Mouse (Mus musculus): Measurements from ENCODE around the gene Cntn4.

Cntn4 gene

GRCm38 (mm10) chr6:105677149-105678031 is at the start of gene Cntn4:
Gene Cntn4 (plus strand): TSS chr6:105677660.
- no peak for DNase-seq

DNA sequence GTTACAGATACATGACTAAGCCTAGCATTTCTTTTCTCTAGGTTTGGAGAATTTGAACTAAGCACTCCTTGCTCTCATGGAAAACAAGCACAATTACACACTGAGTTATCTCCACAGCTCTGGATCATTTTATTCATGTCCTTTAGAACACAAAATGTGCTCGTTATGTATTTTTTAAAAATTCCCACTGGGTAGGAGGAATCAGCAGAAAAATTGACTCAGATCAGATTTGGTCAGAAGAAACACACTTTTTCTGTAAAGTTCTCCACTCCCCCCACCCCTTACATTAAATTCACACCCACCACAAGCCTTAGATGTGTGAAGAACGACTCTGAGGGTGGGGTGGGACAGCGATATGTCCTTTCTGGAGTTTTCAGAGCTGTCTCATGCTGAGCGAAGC is 3.2 kb upstream of the Cntn4 start:
- no peak for DNase-seq

GRCm38 (mm10) chr6:105675099-105675498 is 2.4 kb upstream of the Cntn4 start:
- no peak for DNase-seq

DNA sequence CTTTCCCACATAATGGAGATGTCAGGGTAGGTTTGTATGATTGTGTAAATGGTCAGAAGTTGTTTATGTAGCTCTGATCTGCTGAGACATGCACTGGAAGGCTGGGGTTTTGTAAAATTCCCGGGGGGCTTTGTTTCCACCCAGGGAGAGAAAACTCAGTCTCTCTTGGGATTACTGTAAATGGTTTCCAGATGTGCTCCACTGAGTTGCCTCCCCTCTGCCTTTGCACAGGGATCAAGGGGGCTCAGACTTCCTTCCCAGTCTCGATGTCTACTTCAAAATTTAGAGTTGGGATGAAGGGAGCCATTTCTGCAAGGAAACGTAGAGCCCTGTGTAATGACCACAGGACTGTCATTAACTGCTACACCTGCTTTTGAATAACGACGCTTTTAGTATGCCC is 823 bp upstream of the Cntn4 start:
- DNase-seq: no peak

DNA sequence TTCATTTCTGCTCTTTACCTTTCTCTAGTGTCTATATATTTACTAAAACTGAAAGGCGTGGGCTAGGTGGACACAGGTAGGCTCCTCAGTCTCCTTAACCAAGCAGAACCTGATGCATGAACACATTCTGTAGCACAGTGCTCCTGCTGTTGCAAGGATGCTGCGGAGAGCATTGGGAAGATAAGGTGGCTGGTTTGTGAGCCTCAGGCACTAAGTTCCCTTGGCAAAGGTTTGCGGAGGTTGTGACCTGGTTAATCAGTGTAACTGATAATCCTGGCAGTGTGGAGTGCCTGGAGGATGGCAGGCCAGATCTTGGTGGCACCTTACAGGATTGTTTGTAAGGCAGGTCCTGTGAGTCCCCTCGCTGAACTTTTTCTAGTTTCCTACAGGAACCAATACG is 1.3 kb downstream of the Cntn4 start:
- no peak for DNase-seq

DNA sequence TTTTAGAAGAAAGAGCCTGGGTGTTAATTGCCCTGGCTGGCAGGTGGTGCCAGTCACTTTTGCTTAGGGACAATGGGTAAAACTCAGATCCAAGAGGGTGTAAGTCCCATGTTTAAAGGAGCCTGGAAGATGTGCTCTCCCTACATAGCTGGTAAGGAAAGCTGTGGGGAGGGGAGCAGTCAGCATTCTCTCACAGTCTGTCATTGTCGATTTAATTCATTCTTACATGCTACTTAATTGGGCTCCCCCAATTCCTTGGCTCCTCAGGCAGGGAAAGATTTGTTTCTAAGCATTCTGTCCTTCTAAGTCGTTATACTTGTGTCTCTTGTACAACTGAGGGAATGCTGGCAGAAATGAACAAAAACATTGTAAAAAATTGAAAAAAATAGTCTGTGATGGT is 4.0 kb downstream of the Cntn4 start:
- DNase-seq: no peak

DNA sequence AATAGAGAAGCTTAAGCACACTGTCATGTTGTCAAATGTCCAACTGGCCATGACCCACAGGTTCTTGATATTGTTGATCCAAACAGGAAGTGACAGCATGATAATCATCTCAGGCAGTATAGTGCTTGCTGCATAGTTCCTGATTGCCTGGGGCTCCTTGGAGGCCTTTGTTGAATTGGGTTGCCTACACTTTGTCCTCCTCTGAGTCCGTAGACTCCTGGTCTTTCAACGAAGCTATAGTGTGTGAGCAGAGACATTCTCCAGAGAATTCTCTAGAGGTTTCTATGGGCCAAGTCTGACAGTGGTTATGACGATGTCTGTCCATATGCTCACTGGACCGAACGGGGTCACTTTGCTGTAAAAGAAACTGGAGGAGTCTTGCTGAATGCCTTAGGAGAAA is 5.8 kb downstream of the Cntn4 start:
- DNase-seq: no peak

DNA sequence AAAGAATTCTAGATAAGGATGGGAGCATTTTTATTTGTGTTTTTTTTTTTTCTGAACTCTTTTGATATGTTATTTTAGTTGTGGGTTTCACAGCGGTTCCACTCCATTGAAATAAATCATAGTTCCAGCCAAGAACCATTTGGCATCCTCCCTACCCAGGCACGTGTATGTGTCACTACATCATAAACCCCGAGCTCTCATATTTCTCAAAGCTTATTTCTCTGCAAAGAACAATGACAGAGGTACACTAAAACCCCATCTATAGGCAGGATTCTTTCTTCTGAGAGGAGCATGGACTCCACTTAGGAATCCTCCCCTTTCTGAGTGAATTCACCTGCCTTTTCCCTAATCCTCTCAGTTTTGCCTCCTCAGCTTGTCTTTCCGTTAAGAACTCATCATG is 6.7 kb downstream of the Cntn4 start:
- no peak for DNase-seq

- DNase-seq: no peak
Observed at GRCm38 (mm10) chr6:105688195-105688594, 10.7 kb downstream of the Cntn4 start.

GRCm38 (mm10) chr6:105742026-105742425 is 64.6 kb downstream of the Cntn4 start:
- no peak for DNase-seq

- DNase-seq: no peak
Observed at GRCm38 (mm10) chr6:105780616-105781015, 103.2 kb downstream of the Cntn4 start.

DNA sequence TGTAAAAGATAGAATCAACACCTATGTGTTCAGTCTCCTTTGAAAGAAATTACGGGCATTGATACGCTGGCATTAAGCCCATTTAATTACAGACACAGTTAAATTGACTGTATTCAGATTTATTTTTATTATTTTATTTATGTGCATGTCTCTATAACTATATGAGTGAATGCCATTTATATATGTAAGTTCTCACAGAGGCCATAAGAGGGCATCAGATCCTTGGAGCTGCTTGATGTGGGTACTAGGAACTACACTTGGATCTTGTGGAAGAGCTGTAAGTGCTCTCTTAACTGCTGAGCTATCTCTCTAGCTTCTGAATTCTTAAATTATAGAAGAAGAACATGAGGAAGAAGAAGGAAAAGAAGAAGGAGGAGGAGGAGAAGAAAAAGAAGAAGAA is 111.0 kb downstream of the Cntn4 start:
- DNase-seq: no peak

GRCm38 (mm10) chr6:105835099-105835498 is 157.6 kb downstream of the Cntn4 start:
- DNase-seq: no peak

GRCm38 (mm10) chr6:105847296-105847695 is 169.8 kb downstream of the Cntn4 start:
- no peak for DNase-seq

DNA sequence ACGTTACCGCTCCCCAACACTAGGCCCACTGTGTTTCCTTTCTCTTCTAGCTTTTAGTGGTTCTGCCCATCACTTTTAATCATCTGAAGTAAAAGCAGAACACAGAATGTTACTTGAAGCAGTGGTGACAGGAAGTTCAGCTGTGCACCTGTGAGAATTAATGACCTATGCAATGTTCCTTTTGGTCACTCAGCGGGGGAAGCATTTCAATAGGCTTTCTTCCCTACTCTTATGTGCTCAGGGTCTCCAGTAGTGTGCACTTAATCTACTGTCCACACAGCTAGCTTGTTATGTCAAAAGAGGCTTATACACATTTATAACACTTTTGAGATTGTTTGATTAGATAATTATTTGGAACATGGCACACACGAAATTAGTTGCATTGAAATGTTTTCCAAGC is 215.4 kb downstream of the Cntn4 start:
- no peak for DNase-seq

- no peak for DNase-seq
Observed at GRCm38 (mm10) chr6:105938485-105938884, 261.0 kb downstream of the Cntn4 start.

- DNase-seq: no peak
Observed at GRCm38 (mm10) chr6:105939303-105939702, 261.8 kb downstream of the Cntn4 start.

DNA sequence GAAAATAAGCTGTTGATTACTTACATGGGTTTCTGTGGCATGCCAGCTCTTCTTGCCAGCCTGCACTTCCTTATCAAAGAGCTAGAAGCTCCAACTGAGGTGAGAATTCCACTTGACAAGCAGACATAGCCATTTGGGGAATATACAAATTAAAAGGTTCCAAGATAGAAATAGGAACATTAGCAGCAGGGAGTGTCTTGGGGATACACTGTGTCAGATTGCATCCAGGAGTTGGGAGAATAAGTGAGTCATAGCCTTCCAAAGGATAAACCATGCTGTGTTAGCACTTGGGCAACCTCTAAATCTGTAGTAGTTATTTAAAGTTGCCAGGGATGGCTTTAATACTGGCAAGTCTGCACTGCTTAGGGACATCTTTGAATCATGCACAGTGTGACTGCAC is 263.1 kb downstream of the Cntn4 start:
- DNase-seq: no peak

DNA sequence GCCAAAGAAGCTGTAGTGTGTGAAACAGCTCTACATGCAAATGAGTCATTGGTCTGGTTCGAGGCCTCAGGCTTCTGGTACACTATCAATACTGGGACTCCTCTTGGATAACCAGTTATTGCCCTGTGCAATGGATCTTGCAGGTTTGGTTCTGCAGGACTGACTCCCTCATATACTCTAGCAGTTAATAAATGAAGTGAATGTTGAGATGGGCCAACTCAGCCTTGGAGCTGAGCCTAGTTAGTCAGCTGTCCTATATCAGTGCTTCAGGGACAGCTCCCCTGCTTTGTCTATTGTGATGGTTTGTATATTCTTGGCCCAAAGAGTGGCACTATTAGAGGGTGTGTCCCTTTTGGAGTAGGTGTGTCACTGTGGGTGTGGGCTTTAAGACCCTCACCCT is 314.0 kb downstream of the Cntn4 start:
- no peak for DNase-seq

- DNase-seq: no peak
Observed at GRCm38 (mm10) chr6:106013018-106013417, 335.6 kb downstream of the Cntn4 start.

- DNase-seq: no peak
Observed at GRCm38 (mm10) chr6:106015126-106015525, 337.7 kb downstream of the Cntn4 start.

GRCm38 (mm10) chr6:106048878-106049277 is 371.4 kb downstream of the Cntn4 start:
- DNase-seq: no peak

DNA sequence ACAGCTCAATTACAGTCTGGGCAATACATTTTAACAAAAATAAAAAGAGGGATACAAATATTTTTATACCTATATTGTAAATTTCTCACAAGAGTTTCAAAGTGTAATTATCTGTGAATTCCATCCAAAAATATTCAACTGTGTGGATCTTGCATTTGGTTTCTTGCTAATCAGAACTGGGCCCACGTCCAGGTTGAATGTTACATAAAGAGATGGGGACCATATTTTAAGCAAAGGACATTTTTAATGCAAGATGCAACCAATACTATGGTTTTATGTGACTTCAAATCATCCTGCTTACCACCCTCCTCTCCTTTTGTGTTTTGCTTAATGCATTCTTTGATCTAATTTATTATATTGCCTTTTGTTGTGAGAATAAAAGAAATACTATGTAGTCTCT is 378.7 kb downstream of the Cntn4 start:
- no peak for DNase-seq

- DNase-seq: no peak
Observed at GRCm38 (mm10) chr6:106078071-106078603, 400.7 kb downstream of the Cntn4 start.

- no peak for DNase-seq
Observed at GRCm38 (mm10) chr6:106078629-106079028, 401.2 kb downstream of the Cntn4 start.
